Mouse (Mus musculus) neural tube, embryonic 13.5 days (tissue): ENCODE results near the gene Klf13. TPM values are rescaled to one million over a fixed set of nuclear protein-coding genes. Genes with fewer than 3 reads are reported as not detected.

ENCODE experiments used
- ATAC-seq: fragments of 200-750 bp; cut with Nextera tagmentation; 2 replicates; pipeline ENCODE4 v1.8.0; 2017; ENCODE audit warnings: low read depth, mild to moderate bottlenecking, moderate TSS enrichment, moderate library complexity
- H3K27ac ChIP-seq: fragments of 300-500 bp; sonication (generic); replicated peaks from 2 replicates; pipeline ENCODE4 v1.5.1; 2015; ENCODE audit warnings: moderate library complexity, mild to moderate bottlenecking, inconsistent platforms
- H3K27me3 ChIP-seq: fragments of 300-500 bp; sonication (generic); 2 replicates; pipeline ENCODE4 v1.6.1; 2015; ENCODE audit warnings: mild to moderate bottlenecking, inconsistent platforms
- H3K36me3 ChIP-seq: fragments of 300-500 bp; sonication (generic); 2 replicates; pipeline ENCODE4 v1.6.1; 2015; ENCODE audit warnings: mild to moderate bottlenecking, inconsistent platforms
- H3K4me1 ChIP-seq: fragments of 300-500 bp; sonication (generic); replicated peaks from 2 replicates; pipeline ENCODE4 v1.6.1; 2015; ENCODE audit warnings: inconsistent platforms
- H3K4me2 ChIP-seq: fragments of 300-500 bp; sonication (generic); 2 replicates; pipeline ENCODE4 v1.6.1; 2015; ENCODE audit warnings: inconsistent platforms, mild to moderate bottlenecking, moderate library complexity
- H3K4me3 ChIP-seq: fragments of 300-500 bp; sonication (generic); 2 replicates; pipeline ENCODE4 v1.5.1; 2015; ENCODE audit warnings: mild to moderate bottlenecking, inconsistent platforms
- H3K9ac ChIP-seq: fragments of 300-500 bp; sonication (generic); 2 replicates; pipeline ENCODE4 v1.6.1; 2015; ENCODE audit warnings: moderate library complexity, mild to moderate bottlenecking, inconsistent platforms
- H3K9me3 ChIP-seq: fragments of 300-500 bp; sonication (generic); 2 replicates; pipeline ENCODE4 v1.6.1; 2016; ENCODE audit warnings: inconsistent platforms
- WGBS: fragments of 180-500 bp; shearing (Covaris S2); methylation state at CpG from one replicate; pipeline ENCODE4 v1.1.7; 2015; 5-methylcytosine and 5-hydroxymethylcytosine counted together
- polyA plus RNA-seq: library from polyadenylated mRNA; unstranded; fragments of >200 nt; fragmentation: Nextera tagmentation; extraction: Ambion mirVana; gene quantifications from 2 replicates; pipeline ENCODE4 v1.2.1, GENCODE M21; 2015

Klf13 gene
- polyA plus RNA-seq, 1 experiment from 2014 or later, result 32.5 TPM

GRCm38 (mm10) chr7:63861123-63861522 is 77.6 kb downstream of the Klf13 start:
- Histone ChIP-seq H3K27ac (no peak overlapping the region), H3K4me2 (no peak overlapping the region), H3K9ac (no peak overlapping the region), H3K4me1 (peaks cover 11% of the 10 kb centered on the region), H3K9me3 (no peaks in the 10 kb centered on the region), H3K4me3 (no peak overlapping the region), H3K36me3 (no peaks in the 10 kb centered on the region), H3K27me3 (no peaks in the 10 kb centered on the region)
- WGBS, result 95% methylated on average over 6 of the region's 6 CpGs
- no peak for ATAC-seq

DNA sequence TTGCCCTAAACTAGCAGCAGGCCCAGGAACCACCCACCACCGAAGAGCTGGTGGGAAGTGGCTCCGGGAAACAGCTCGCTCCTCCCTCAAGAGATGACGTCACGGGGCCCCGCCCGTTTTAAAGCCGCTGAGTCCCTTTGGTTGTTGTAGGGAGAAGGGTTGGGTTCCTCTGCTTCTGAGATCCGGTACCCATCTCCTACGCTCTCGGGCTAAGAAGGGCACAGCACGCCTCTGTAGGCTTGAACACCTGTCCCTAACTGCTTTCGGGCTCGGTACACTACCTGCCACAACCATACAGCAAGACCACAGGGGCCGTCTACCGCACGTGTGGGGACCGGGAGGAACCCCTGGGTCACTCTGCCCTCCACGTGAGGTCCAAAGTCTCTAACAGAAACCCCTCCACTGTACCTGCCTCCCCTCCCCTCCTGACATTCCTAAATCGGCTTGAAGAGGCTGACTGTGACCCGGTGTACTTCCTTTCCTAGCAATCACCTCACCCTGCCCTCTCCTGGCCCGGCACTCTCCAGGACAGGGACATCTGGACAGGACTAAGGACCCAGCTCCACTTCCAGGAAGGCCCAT is 80.1 kb downstream of the Klf13 start:
- Histone ChIP-seq H3K27me3 (no peaks in the 10 kb centered on the region), H3K9ac (peak overlapping the region; percentile 63), H3K9me3 (no peaks in the 10 kb centered on the region), H3K36me3 (no peaks in the 10 kb centered on the region), H3K4me1 (peaks cover 11% of the 10 kb centered on the region), H3K27ac (no peak overlapping the region), H3K4me2 (peak overlapping the region; percentile 61), H3K4me3 (peak overlapping the region; percentile 36)
- WGBS, result 6% methylated on average over 22 of the region's 22 CpGs
- peak; percentile 71 for ATAC-seq

GRCm38 (mm10) chr7:63857771-63858417 is 80.8 kb downstream of the Klf13 start:
- H3K27ac ChIP-seq, result no peak overlapping the region
- 84% methylated on average over 17 of the region's 17 CpGs for WGBS
- peak overlapping the region; percentile 61; the same call in 1 of the 2 replicates for H3K4me2 ChIP-seq

DNA sequence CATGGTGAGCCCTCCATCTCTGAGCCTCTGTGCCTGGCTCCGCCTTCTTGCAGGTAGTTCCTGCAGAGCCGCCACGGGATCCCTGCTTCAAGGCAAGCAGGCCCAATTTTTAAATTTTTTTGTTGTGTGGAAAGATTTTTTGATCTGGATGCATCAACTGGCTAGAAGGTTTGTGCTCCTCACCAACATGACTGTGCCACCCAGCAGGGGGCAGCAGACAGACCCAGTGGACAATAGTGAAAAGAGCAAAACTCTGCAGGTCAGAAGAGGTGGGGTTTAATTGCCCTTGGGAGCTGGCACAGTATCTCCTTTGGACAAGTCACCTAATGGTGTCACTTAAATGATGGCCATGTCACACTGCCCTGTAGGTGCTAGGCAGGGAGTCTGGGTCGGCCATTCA is 83.4 kb downstream of the Klf13 start:
- H3K4me2 ChIP-seq, result no peak overlapping the region
- no peaks in the 10 kb centered on the region for H3K27me3 ChIP-seq
- H3K36me3 ChIP-seq, result no peaks in the 10 kb centered on the region
- H3K9ac ChIP-seq, result no peak overlapping the region
- H3K4me1 ChIP-seq, result peaks cover 11% of the 10 kb centered on the region
- WGBS, result 76% methylated on average over 4 of the region's 4 CpGs
- no peak for ATAC-seq
- no peaks in the 10 kb centered on the region for H3K9me3 ChIP-seq
- H3K27ac ChIP-seq, result no peak overlapping the region
- no peak overlapping the region for H3K4me3 ChIP-seq

More at GRCm38 (mm10) chr7:63857771-63858417, 80.8 kb downstream of the Klf13 start:
- Histone ChIP-seq H3K4me1 (peaks cover 11% of the 10 kb centered on the region), H3K36me3 (no peaks in the 10 kb centered on the region), H3K9me3 (no peaks in the 10 kb centered on the region), H3K27me3 (no peaks in the 10 kb centered on the region), H3K4me3 (0 out of 2 replicates have a peak overlapping the region, but pooled peaks have one; percentile 36), H3K9ac (no peak overlapping the region)
- ATAC-seq, result 0 out of 2 replicates have a peak, but pooled peaks have one; percentile 14

DNA sequence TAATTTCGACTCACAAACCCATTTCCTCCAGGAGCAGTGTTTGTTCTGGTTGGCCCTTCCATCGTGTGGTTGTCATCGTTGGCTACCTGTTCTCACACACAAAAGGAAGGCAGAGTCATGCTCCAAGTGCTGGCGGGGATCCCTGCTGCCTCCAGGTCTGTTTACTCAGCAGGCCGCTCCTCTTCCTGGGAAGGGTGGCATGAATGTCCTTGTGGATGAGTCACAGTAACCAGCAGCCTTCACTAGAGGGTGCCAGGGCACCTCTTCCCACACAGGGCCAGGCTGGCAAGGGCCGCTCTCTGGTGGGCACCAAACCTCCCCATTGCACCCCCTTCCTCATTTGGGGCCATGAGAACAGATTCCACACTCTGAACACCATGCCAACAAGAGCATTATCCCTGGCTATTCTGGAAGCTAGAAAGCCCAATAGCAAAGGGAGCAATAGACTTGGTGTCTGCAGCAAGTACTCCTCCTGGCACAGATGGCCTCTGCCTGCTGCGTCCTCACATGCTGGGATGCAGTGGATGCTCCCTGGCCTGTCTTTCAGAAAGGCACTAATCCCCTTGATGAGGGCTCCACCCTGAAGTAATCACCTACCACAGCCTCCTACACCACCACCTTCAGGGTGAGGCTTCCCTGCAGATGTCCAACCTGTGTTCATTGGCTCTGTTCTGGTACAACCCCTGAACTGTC is 86.7 kb downstream of the Klf13 start:
- Histone ChIP-seq H3K4me1 (no peaks in the 10 kb centered on the region), H3K4me2 (no peak overlapping the region), H3K9ac (no peak overlapping the region), H3K27ac (no peak overlapping the region), H3K27me3 (no peaks in the 10 kb centered on the region), H3K9me3 (no peaks in the 10 kb centered on the region), H3K36me3 (no peaks in the 10 kb centered on the region), H3K4me3 (no peak overlapping the region)
- 67% methylated on average over 7 of the region's 7 CpGs for WGBS
- no peak for ATAC-seq

Other genes starting within 250 kb of the Klf13 start
- 0.20 TPM in 1 of 2 replicates, not detected in the other for gene E030018B13Rik, start 22.1 kb downstream of the Klf13 start, polyA plus RNA-seq
- gene Trpm1, start 214.9 kb upstream of the Klf13 start, polyA plus RNA-seq, result 0.26 TPM in 1 of 2 replicates, not detected in the other